Mouse (Mus musculus) embryonic stem cell, embryonic (primary cell): ENCODE data around the gene Mcur1.

Experiments used
- CTCF ChIA-PET, 4 experiments: fragments of 300-600 bp in 2 of 4; fragments of 350-600 bp in 2 of 4; sonication (Branson Sonifier 250); formaldehyde crosslinking; loops; one replicate each; lab custom pipeline; 2022; ENCODE audit warnings: inconsistent platforms in 2 of 4; lab: Charles Lee
- POLR2A ChIA-PET, 4 experiments: fragments of 300-600 bp in 2 of 4; fragments of 350-600 bp in 2 of 4; sonication (Branson Sonifier 250); formaldehyde crosslinking; loops; one replicate each; lab custom pipeline; 2022; ENCODE audit warnings: antibody characterized with exemption in 4 of 4, inconsistent platforms in 1 of 4; lab: Charles Lee

Mcur1 gene

GRCm38 (mm10) chr13:43559711-43560457 lies at the start of gene Mcur1:
Gene Mcur1, minus strand, starts transcription at chr13:43560191.
- POLR2A ChIA-PET, result interaction anchor here in 3 of 4 experiments (1.0 to 1.7 kb wide), 4 partner anchors 13 to 37 kb away, joined by 3 to 4 read pairs (median 3); no protein-coding TSS in a partner anchor
- CTCF ChIA-PET, result interaction anchor here in 2 of 4 experiments (0.6 to 1.7 kb wide), 3 partner anchors 9 to 13 kb away, joined by 3 to 5 read pairs (median 4); no protein-coding TSS in a partner anchor

- ChIA-PET CTCF (no interaction called here), POLR2A (interaction anchor here in 1 of 4 experiments (0.7 kb wide), 1 partner anchor 129 kb away, joined by 3 read pairs; no protein-coding TSS in a partner anchor)
Observed at GRCm38 (mm10) chr13:43608854-43609253, 48.9 kb upstream of the Mcur1 start.

GRCm38 (mm10) chr13:43603042-43603441 lies 43.1 kb upstream of the Mcur1 start:
- CTCF ChIA-PET, result interaction anchor here in 2 of 4 experiments (0.5 to 0.9 kb wide), 2 partner anchors 115 to 136 kb away, joined by 3 read pairs; no protein-coding TSS in a partner anchor
- POLR2A ChIA-PET, result interaction anchor here in 1 of 4 experiments (1.5 kb wide), 1 partner anchor 12 kb away, joined by 6 read pairs; the partner anchor contains the start of gene Rnf182

DNA sequence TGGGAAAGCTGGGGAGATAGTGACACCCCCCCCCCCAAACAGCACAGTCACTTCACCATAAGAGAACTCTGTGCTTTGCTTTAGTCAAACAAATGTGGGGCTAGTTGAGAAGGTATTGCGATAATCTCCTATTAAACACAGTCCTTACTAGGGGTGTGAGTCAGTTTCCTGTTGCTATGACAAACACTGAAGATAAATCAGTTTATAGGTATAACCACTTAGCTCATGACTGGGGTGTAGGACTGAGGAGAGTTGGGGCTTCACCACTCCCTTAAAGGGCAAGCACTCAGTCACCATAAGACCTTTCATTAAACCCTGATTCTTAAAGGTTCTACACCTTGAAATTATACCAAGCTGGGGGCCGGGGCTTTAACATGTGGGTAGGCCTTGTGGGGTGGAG lies 42.4 kb upstream of the Mcur1 start:
- POLR2A ChIA-PET, result interaction anchor here in 2 of 4 experiments (0.6 to 1.5 kb wide), 3 partner anchors 13 to 98 kb away, joined by 3 to 6 read pairs (median 4); partner anchors contain the start of gene Rnf182 (in 1 of the 2)
- CTCF ChIA-PET, result interaction anchor here in 1 of 4 experiments (0.6 kb wide), 2 partner anchors 182 to 1337 kb away, joined by 3 read pairs; partner anchors contain the start of gene Cd83

- POLR2A ChIA-PET, result interaction anchor here in 1 of 4 experiments (0.5 to 0.6 kb wide), 2 partner anchors 19 to 1355 kb away, joined by 3 to 18 read pairs; no protein-coding TSS in a partner anchor
- CTCF ChIA-PET, result interaction anchor here in 1 of 4 experiments (0.7 kb wide), 1 partner anchor 123 kb away, joined by 3 read pairs; no protein-coding TSS in a partner anchor
Observed at GRCm38 (mm10) chr13:43600967-43601366, 41.0 kb upstream of the Mcur1 start.

GRCm38 (mm10) chr13:43595896-43596295 lies 35.9 kb upstream of the Mcur1 start:
- POLR2A ChIA-PET, result interaction anchor here in 2 of 4 experiments (0.5 to 1.2 kb wide), 2 partner anchors 68 to 381 kb away, joined by 3 read pairs; no protein-coding TSS in a partner anchor

DNA sequence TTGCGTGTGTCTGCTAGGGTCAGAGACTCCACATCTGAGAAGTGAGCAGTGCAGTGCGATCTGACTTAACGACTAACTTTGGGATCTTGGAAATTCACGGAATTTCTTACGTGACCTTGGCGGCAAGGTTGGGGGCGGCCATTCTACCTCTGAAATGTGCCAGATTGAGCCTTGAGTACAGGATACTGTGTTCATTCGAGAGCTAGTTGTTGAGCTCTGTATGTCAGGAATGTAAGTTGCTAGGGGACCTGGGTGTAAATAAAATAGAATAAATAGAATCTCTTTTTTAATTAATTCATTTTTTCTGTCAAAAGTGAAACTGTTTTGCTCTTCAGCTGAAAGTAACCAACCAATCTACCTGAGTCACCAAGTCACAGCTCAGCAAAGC lies 32.7 kb upstream of the Mcur1 start:
- POLR2A ChIA-PET, result interaction anchor here in 1 of 4 experiments (0.6 to 1.3 kb wide), 3 partner anchors 11 to 406 kb away, joined by 3 read pairs; no protein-coding TSS in a partner anchor
- CTCF ChIA-PET, result interaction anchor here in 2 of 4 experiments (0.5 to 1.2 kb wide), 2 partner anchors 13 to 19 kb away, joined by 5 to 6 read pairs; no protein-coding TSS in a partner anchor

More at GRCm38 (mm10) chr13:43595896-43596295, 35.9 kb upstream of the Mcur1 start:
- CTCF ChIA-PET, result interaction anchor here (0.5 to 1.3 kb wide), 27 partner anchors 8 to 1211 kb away, joined by 3 to 7 read pairs (median 4); partner anchors contain the start of gene Rnf182 (in 1 of the 4)

- CTCF ChIA-PET, result interaction anchor here in 2 of 4 experiments (0.5 to 1.2 kb wide), 2 partner anchors 12 to 18 kb away, joined by 5 to 6 read pairs; no protein-coding TSS in a partner anchor
- POLR2A ChIA-PET, result interaction anchor here in 1 of 4 experiments (0.6 to 1.3 kb wide), 3 partner anchors 10 to 406 kb away, joined by 3 read pairs; no protein-coding TSS in a partner anchor
Observed at GRCm38 (mm10) chr13:43591828-43592680, 32.1 kb upstream of the Mcur1 start.

GRCm38 (mm10) chr13:43587844-43588840 lies 28.2 kb upstream of the Mcur1 start:
- ChIA-PET POLR2A (interaction anchor here in 1 of 4 experiments (0.5 kb wide), 1 partner anchor 16 kb away, joined by 4 read pairs; no protein-coding TSS in a partner anchor), CTCF (no interaction called here)

- CTCF ChIA-PET, result no interaction called here
- POLR2A ChIA-PET, result no interaction called here
Observed at GRCm38 (mm10) chr13:43586966-43587365, 27.0 kb upstream of the Mcur1 start.

DNA sequence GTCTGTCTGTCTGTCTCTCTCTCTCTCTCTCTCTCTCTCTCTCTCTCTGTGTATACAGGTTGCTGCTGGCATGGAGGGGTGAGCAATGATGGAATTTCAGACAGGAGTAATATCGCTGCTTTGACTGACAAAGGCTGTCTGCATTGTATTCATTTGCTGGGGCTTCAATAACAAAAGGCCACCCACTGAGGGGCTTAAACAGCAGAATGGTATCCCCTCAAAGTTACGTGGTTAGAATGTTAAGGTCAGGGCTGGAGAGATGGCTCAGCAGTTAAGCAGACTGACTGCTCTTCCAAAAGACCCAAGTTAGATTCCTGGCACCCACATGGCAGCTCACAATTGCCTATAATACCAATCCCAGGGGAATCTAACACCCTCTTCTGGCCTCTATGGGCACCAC lies 25.3 kb upstream of the Mcur1 start:
- ChIA-PET POLR2A (interaction anchor here in 2 of 4 experiments (0.7 kb wide), 2 partner anchors 919 to 1095 kb away, joined by 4 read pairs; no protein-coding TSS in a partner anchor), CTCF (interaction anchor here in 3 of 4 experiments (0.7 to 1.3 kb wide), 3 partner anchors 10 to 178 kb away, joined by 4 to 5 read pairs (median 4); no protein-coding TSS in a partner anchor)

- CTCF ChIA-PET, result interaction anchor here in 1 of 4 experiments (0.7 kb wide), 1 partner anchor 412 kb away, joined by 3 read pairs; no protein-coding TSS in a partner anchor
- POLR2A ChIA-PET, result interaction anchor here in 3 of 4 experiments (0.6 to 1.2 kb wide), 7 partner anchors 15 to 1122 kb away, joined by 3 to 4 read pairs (median 3); partner anchors contain the start of gene Rnf182 (in 1 of the 3)
Observed at GRCm38 (mm10) chr13:43583504-43583903, 23.5 kb upstream of the Mcur1 start.

GRCm38 (mm10) chr13:43582961-43583360 lies 23.0 kb upstream of the Mcur1 start:
- CTCF ChIA-PET, result interaction anchor here in 1 of 4 experiments (0.7 kb wide), 1 partner anchor 411 kb away, joined by 3 read pairs; no protein-coding TSS in a partner anchor
- POLR2A ChIA-PET, result interaction anchor here in 3 of 4 experiments (0.7 to 1.2 kb wide), 6 partner anchors 16 to 1123 kb away, joined by 3 to 4 read pairs (median 3); partner anchors contain the start of gene Rnf182 (in 1 of the 3)

DNA sequence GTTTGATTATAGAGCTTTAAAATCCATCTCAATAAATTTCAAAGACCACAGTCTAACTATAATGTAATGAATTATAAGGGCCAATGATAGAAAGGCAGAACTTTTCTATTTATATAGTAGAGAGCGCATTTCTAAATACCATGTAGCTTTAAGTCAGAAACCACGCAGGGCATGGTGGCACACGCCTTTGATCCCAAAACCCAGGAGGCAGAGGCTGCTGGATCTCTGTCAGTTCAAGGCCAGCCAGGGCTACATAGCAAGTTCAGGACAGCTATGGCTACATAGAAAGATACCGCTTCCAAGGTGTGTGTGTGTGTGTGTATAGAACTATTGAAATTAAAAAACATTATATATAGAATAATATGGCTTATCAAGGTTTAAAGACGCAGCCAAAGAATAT lies 20.7 kb upstream of the Mcur1 start:
- POLR2A ChIA-PET, result interaction anchor here in 2 of 4 experiments (0.5 to 0.9 kb wide), 2 partner anchors 215 to 365 kb away, joined by 3 to 4 read pairs; partner anchors contain the start of gene Sirt5 (in 1 of the 2)

GRCm38 (mm10) chr13:43579740-43580139 lies 19.7 kb upstream of the Mcur1 start:
- ChIA-PET CTCF (interaction anchor here (0.6 to 2.2 kb wide), 24 partner anchors 9 to 247 kb away, joined by 3 to 11 read pairs (median 4); no protein-coding TSS in a partner anchor), POLR2A (interaction anchor here in 1 of 4 experiments (0.8 kb wide), 1 partner anchor 195 kb away, joined by 3 read pairs; no protein-coding TSS in a partner anchor)

More for the DNA sequence above, 20.7 kb upstream of the Mcur1 start:
- CTCF ChIA-PET, result interaction anchor here in 3 of 4 experiments (0.7 to 2.2 kb wide), 13 partner anchors 10 to 248 kb away, joined by 3 to 11 read pairs (median 6); no protein-coding TSS in a partner anchor
